Mouse (Mus musculus) gastrocnemius, postnatal 4 days (tissue): ENCODE results near the gene Rcsd1. TPM values are rescaled to one million over a fixed set of nuclear protein-coding genes. Genes with fewer than 3 reads are reported as not detected.
"Not testable (repeated sequence)": the region's sequence is repeated elsewhere in the genome, so short reads cannot be mapped to it uniquely, and the experiment has no call there.

Source experiments
- DNase-seq, 2 experiments: peaks; one replicate each; pipeline ENCODE4 v3.0.0; 2021 to 2022; ENCODE audit warnings: low spot score in 2 of 2, mixed read lengths in 2 of 2
- total RNA-seq, 2 experiments: library from RNA; stranded (reverse); gene quantifications; 2 replicates each; pipeline ENCODE4 v1.2.3; 2021

Gene Rcsd1
- total RNA-seq, 2 experiments from 2014 or later = 108 to 126 TPM

DNA sequence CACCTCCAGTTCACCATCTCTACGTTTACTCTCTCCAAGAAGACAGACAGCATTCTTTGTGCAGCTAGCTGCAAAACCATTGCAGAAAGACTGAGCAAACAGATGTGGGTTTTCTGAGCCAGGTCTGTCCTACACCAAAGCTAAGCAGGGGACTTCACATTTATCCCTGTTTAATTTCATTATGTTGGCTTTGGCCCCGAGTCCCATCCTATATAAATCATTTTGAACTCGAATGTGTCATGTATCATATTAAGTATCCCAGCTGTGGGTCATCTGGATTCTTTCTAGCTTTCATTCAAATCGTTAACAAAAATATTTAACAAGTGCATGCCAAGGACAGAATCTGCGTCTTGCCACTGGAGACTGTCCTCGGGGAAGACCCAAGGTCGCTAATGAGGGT is 15.7 kb downstream of the Rcsd1 start:
- DNase-seq = no peak

DNA sequence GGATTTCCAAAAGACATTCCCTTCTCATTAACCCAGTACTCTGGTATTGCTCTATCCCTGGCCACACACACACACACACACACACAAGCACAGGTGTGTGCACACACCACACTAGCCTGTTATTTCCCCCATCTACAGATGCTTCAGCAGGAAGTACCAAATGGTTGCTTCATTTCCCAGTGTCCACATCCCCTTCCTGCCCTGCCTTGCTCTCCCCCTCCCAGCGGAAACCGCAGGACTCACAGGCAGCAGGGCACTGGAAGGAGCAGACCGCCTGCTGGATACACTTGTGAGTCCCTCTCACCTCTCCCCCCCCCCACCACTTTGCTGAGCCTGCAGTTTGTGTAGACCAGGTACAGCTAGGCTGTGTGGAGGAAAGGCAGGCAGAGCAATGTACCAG is 18.0 kb downstream of the Rcsd1 start:
- DNase-seq = no peak

DNA sequence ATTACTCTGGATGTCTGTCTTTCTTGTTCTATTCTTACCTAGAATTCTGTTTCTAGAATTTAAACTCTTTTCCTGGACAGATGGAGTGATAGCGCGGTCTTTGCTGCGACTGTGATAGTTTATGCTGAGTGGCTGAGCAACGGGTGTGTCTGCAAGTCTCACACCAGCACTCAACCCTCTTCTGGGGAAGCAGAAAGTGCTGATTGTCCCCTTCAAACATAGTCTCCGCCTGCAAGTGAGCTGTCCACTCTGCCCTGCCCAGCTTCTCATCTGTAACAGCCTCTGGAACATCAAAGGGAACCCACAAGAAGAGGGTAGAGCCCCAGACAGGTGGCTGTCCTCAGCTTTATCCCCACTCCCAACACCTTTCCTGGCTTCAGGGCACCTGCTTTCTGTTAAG is 19.7 kb downstream of the Rcsd1 start:
- no peak for DNase-seq

DNA sequence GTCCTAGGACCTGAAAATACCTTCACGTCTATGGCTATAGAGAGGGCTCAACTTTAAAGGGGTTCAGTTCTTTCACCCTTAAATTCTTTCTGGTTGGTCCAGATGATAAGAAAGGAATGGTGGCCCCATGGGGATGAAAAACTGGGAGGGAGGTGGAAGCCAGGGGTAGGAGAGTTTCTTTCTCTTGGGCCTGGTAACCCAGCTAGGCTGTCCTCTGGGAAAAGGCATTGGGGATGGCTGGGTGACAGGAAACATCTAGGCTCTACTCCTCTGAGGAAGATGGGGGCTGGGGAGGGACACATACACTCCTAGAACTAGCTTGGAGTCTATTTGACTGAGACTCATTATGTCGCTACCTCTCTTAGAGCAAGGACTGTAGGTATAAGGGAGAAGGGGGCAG is 21.7 kb downstream of the Rcsd1 start:
- no peak for DNase-seq

DNA sequence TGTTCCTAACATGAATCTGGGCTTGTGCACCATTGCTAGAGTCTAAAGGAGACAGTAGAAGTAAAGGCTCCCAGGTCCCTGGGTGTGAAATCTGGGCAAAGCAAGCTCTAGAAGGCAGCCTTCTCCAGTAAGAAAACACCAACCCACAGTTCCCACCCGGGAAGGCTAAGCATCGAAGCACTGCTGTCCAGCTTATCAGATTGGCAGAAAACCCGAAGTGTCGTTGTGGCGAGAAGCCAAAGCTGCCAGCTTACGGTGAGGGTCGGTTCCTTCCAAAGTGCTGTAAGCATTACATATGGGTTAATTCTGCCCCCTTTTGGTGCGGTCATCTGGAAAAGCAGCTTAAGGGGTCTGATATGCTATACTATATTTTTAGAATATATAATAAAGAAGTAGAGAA is 22.6 kb downstream of the Rcsd1 start:
- no peak for DNase-seq

DNA sequence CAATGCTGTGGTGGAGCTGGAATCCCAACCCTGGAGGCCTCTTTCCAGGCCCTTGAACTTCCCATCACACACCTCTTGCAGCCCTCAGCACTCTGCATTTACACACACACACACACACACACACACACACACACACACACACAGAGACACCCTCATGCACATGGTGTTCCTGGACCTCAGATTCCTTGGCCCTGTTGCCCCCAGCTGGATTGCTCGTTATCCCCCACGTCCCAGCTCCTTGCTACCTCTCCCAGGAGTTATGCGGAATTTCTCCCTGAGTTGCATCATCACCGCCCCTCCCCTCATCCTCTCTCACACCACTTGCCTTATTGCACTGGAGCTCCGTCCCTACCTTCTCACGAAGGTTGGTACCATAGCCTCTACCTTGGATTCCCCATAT is 23.2 kb downstream of the Rcsd1 start:
- DNase-seq = no peak

DNA sequence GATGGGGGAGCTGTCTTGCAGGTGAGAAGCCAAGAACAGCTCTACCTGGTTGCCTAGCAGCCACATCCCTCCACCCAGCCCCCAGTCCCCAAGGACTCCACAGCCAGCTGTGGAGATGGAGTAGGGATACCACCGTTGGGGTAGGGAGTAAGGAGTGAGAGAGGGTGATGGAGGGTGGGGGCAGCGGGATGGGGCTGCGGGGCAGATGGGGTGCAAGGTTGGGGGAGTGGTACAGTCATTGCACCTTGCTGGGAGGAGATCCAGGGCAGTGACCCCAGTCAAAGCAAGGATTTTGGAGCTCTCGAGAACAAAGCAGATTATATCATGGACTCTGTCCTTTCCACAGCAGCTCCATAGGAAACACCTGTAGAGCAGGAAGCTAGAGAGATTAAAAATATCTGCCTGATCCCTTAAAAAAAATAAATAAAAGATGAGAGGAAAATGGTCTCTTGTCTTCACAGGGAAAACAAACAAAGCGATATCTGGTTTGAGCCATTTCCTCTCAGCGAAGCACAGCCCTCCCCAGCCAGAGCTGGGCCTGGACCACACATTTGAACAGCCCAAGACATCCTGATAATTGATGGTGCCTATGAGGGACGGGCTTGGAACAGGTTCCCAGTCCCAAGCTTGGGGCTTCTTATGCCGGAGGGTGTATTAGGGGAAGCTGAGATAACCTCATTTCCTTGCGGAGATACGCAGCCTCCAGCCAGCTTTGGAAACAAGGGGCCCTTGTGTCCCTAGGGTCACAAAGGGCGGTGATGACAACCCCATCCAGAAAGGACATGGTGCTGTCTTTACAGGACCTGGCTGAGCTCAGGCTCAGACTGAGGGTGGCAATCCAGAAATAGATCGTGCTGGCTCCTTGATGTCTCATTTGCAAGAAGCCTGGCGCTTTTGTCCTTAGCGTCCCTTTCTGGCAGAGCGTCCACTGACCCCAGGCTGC is 25.0 kb downstream of the Rcsd1 start:
- no peak for DNase-seq

DNA sequence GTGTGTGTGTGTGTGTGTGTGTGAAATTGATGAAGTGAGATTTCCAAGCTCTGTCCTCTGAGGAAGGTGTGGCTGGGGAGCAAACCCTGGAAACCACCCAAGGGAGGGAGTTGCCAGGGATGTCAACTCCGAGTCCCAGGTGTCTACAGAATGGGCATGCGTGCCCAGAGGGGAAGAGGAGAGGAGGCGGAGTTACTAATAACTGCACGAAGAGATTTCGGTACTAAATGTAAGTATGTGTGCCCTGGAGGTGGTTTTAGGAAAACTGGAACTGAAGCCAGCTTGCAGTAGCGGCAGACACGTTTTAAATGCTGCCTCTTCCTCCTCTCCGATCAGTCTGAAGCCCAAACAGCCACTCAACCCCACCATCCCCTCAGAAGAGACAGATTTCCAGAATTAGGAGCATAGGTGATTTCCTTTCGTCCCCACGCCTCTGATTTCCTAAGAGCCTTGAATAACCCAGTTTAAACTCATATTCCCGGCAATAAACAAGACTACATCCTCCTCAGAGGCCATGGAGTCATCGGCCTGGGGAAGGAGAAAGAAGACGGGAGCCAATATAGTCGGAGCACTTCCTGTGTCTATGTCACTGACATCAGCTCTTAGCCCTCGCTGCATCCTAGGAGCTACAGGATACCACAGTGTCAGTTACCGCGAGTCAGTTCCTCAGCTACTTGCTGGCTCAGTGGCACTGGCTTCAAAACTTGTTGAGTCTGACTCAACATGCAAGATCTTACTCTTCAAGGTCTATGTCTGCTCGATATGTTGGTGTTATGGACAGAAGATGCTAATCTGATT is 27.3 kb downstream of the Rcsd1 start:
- no peak for DNase-seq

DNA sequence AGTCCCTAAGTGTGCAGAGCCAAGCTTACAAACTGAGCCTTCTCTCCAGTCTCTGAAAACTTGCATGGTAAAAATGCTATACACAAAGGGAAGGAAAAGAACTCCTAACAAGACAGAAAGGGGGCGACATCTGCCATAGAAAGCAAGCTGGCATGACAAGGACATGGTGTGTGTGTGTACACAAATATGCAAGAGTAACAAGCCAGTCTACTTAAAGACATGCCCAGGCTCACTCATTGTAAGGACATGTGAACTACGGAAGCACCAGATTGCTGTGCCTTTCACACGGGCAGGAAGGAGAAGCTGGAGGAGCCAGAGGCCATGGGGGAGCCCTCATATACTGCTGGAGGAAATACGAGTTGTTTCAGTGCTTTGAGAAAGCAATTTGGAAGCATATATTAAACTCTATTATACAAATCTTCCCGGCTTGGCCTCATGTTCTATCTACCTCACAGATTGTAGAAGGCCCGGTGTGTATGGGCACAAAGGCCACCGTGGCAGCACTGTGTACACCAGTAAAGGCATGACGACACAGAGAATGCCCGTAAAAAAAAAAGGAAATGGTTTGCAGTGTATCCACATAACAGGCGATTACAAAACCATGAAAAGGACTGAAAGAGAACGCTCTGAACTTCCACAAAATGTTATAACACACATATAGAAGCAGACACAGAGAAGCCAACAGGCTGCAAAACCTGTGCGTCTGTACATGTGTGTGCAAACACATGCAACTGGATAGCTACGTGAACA is 28.3 kb downstream of the Rcsd1 start:
- DNase-seq = no peak

DNA sequence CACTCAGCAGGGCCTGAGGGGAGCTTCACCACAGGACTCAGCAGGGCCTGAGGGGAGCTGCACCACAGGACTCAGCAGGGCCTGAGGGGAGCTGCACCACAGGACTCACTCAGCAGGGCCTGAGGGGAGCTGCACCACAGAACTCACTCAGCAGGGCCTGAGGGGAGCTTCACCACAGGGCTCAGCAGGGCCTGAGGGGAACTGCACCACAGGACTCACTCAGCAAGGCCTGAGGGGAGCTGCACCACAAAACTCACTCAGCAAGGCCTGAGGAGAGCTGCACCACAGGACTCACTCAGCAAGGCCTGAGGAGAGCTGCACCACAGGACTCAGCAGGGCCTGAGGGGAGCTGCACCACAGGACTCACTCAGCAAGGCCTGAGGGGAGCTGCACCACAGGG is 29.5 kb downstream of the Rcsd1 start:
- DNase-seq = not testable (repeated sequence)

DNA sequence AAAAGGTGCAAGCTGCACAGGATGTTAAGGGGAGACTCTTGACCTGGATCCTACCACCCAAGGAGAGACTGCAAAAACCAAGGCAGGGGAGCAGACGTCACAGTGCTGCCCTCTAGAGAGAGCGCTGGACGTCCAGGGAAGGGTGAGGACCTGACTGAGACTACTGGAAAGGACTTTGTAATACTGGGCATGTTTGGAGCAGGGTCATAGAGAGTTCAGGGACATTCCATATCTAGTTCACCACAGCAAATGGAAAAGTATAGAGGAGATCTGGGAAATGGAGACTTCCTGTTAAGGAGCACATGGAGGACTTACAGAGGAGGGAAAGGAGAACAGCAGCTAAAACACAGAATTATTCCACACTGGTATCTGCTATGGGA is 29.9 kb downstream of the Rcsd1 start:
- no peak for DNase-seq

DNA sequence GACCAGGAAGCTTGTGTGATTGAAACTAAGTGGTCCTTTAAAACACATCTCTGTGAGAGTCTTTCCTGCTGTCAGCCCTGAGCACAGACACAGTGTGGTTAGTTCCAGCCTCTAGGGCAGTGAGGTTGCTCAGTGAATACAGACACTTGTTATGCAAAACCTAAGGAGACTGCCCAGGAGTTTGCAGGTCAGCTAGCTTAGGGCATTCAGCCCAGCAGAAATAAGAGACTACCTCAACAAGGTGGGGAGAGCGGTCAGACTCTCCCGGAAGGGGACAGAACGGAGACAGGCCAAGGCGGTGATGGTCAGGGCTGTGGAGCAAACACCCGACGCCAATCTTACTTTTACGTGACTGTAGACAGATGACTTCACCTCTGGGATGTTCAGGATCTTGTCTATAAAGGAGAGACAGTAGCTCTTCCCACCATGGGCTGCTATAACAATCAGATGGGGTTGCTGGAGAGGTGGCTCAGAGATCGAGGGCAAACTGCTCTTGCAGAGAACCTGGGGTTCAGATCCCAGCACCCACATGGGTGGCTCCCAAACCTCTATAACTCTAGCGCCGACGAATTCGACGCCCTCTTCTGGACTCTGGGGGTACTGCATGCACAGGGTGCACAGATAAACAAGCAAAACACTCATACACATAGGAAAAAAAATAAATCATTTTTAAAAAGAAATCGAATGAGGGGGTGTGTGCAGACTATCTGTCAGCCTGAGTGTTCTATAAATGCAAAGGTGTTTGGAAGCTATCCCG is 30.5 kb downstream of the Rcsd1 start:
- DNase-seq = no peak

DNA sequence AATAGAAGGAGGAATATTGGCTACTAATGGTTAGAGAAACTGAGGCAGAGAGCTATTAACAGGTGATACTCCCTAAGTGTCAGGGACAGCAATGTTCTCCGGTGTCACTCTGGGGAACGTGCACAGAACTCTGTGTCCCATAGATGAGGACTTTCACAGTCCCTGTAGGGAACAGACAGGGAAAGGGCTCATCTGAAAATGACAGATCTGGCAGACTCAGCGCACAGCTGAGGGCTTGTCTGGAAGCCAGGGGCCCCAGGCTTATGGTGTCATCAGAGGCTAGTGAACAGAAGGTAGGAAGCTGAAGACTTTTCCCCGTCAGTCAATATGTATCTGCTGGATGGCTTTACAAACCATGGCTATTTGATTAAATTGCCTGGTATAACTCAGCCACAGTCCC is 32.0 kb downstream of the Rcsd1 start:
- no peak for DNase-seq

DNA sequence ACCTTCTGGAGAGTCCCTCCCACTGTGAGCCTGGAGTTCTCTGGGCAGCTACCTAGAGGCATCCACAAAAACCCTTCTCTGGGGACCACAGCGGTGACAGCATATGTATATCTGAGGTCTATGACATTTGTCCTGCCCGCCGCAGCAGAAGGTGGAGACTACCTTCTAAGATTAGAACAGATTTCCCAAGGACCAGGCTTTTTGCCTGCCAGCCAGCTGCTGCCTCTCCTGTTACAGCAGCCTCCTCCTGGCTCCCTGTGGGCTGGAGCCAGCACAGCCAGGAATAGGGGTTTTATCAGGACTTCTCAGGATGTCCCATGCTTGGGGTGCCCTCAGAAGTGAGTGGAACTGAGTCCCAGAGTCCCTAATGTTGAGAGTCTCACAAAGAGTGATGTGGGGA is 32.6 kb downstream of the Rcsd1 start:
- no peak for DNase-seq

DNA sequence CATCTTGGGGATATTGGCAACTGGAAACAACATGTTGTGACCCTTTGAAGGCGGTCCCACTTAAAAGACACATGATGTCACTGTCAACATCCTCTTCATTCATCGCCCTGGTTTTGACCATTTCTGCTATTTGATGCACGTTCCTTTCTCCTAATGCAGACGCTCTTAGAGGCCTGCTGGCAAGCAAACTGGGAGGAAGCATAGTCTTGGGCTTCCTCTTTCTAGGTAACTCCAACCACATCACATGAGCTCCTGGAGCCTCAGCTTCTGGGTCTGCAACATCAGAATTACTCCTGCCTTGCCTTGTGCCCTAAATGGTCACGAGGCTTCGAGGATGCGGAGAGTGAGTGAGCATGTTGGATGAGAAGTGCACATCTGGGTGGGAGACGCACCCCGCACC is 34.4 kb downstream of the Rcsd1 start:
- no peak for DNase-seq

DNA sequence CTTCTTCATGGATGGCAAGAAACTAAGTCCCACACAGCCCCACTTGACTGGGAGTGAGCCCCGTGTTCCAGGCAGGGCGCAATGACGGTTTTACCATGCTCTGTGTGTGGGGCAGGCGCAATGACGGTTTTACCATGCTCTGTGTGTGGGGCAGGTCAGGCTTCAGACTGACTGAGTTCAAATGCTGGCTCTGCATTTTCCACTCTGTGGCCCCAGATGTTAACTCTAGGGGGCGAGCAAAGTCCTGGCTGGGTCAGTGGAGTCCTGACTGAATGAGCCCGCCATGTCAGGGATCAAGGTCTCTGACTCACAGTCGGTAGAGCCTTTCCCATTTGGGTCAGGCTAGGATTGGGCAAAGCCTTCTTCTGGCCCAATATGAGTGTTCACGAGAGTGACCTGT is 37.2 kb downstream of the Rcsd1 start:
- DNase-seq = no peak

DNA sequence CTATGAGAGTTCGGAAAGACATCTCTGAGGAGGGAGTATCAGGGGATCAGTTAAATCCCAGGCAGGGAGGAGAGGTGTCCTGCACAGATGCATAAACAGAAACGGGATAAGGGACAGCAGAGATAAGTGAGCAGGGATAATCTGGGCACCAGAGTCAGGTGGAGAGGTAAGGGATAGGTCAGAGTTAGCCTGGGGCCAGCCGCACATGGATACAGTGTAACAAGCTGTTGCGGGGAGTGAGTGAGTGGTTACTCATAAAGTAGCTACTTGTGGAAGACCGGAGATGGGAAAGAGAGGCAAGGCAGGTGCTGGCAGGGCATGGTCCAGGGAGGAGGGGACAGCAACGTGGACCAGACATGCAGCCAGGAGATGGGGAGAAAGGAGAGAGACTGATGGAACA is 39.5 kb downstream of the Rcsd1 start:
- DNase-seq = no peak

DNA sequence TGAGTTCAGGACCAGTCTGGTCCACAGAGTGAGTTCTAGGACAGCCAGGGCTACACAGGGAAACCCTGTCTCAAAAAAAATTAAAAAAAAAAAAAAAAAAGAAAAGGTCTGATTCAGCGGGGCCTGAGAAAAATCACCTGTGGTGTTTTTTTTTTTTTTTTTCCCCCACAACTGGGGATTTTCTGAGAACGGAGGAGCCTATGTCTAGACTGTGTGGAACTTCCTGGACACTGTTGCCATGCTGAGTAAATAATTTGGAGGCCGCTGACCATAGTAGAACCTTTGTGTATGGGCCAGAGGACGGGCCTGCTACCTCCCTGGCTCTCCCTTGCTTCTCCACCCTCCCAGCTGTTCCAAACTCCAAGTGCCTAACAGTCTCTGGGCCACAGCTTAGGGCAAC is 40.7 kb downstream of the Rcsd1 start:
- no peak for DNase-seq

DNA sequence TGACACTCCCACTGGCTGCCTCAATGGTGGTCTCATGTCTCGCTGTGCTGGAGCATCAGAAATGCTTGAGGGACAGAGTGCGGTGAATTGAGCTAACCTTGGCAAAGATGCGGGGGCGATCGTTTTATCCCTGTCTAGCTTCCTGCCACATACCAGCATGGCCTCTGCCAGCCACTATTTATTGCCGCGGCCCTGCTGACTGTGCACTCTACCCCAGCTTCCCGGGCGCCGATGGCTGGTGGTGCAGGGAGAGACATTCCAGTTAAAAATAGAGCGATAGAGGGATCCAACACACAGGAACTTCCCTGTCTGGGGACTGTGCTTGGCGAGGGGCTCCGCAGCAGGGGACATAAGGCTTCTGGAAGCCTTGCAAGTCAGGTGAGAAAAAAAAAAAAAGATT is 42.2 kb downstream of the Rcsd1 start:
- DNase-seq = no peak

DNA sequence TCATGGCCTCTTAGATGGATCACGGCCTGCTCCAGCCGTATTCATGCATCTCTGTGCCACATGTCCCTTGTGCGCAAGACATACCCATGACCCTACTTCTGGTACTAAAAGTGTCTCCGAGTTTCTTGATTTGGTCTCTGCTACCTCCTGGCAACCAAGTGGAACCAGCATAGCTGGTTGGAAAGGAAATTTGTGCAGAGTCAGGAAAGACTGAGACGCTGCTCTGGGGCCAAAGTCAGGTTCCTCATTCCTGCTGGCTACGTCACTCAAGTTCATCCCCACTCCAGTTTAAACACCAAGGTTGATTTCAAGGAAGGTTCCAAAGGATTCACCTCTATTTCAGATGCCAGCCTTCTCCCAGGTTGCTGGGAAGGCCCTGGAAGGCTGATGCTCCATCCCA is 42.6 kb downstream of the Rcsd1 start:
- DNase-seq = no peak

DNA sequence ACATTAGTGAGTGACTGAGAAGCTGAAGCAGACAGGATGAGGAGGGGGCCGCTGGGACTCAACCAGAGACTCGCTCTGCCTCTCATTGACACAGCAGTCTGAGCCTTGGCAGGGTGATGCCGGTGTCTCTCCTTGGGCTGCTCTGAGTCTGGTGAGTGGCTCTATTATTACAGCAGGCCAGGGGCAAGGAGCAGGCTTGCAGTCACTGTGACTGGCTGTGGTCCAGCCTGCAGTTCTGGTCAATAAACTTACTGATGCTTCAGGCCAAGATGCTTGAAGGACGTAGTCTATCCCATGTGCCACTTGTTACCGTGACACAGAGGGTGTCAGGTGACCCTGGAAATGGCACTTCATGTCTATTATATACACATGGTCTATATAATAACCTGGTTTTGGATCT is 43.8 kb downstream of the Rcsd1 start:
- DNase-seq = no peak
